Mouse (Mus musculus) midbrain, postnatal 0 days (tissue): ENCODE results near the gene Angpt4. TPM values are rescaled to one million over a fixed set of nuclear protein-coding genes. Genes with fewer than 3 reads are reported as not detected.

Experiments used
- ATAC-seq: fragments of 200-750 bp; cut with Nextera tagmentation; 2 replicates; pipeline ENCODE4 v1.8.0; 2017; ENCODE audit warnings: moderate number of reproducible peaks, mild to moderate bottlenecking, moderate TSS enrichment, moderate library complexity; ENCODE audit not compliant: low FRiP score
- DNase-seq: peaks from one replicate; pipeline ENCODE4 v3.0.0-alpha.2; 2015; ENCODE audit warnings: low spot score
- H3K27ac ChIP-seq: fragments of 300-500 bp; sonication (generic); 2 replicates; pipeline ENCODE4 v1.5.1; 2014; ENCODE audit warnings: low read depth, mild to moderate bottlenecking, low read length, mixed read lengths
- H3K27me3 ChIP-seq: fragments of 300-500 bp; sonication (generic); 2 replicates; pipeline ENCODE4 v1.6.1; 2014; ENCODE audit warnings: low read length, control low read depth, mixed read lengths; ENCODE audit not compliant: insufficient read depth
- H3K36me3 ChIP-seq: fragments of 300-500 bp; sonication (generic); 2 replicates; pipeline ENCODE4 v1.6.1; 2014; ENCODE audit warnings: low read length, control low read depth, mixed read lengths; ENCODE audit not compliant: insufficient read depth
- H3K4me1 ChIP-seq: fragments of 300-500 bp; sonication (generic); 2 replicates; pipeline ENCODE4 v1.6.1; 2014; ENCODE audit warnings: mild to moderate bottlenecking, control low read depth, antibody characterized with exemption, low read length, mixed read lengths; ENCODE audit not compliant: insufficient read depth
- H3K4me2 ChIP-seq: fragments of 300-500 bp; sonication (generic); 2 replicates; pipeline ENCODE4 v1.6.1; 2014; ENCODE audit warnings: low read depth, mild to moderate bottlenecking, low read length, mixed read lengths; ENCODE audit not compliant: poor library complexity, severe bottlenecking
- H3K4me3 ChIP-seq: fragments of 300-500 bp; sonication (generic); 2 replicates; pipeline ENCODE4 v1.5.1; 2014; ENCODE audit warnings: low read depth, mild to moderate bottlenecking, low read length, moderate library complexity
- H3K9ac ChIP-seq: fragments of 300-500 bp; sonication (generic); replicated peaks from 2 replicates; pipeline ENCODE4 v1.6.1; 2014; ENCODE audit warnings: mild to moderate bottlenecking, low read length, moderate library complexity, mixed read lengths; ENCODE audit not compliant: poor library complexity, severe bottlenecking
- H3K9me3 ChIP-seq: fragments of 300-500 bp; sonication (generic); 2 replicates; pipeline ENCODE4 v1.6.1; 2016; ENCODE audit warnings: low read length, control low read depth
- CTCF ChIP-seq: IDR thresholded peaks from 2 replicates; pipeline ENCODE4 v1.5.1; 2016; ENCODE audit warnings: antibody characterized with exemption, mild to moderate bottlenecking
- WGBS: fragments of 180-500 bp; shearing (Covaris S2); extraction: QIAGEN DNeasy Blood & Tissue Kit; methylation state at CpG from one replicate; pipeline ENCODE4 v1.1.7; 2014; 5-methylcytosine and 5-hydroxymethylcytosine counted together
- polyA plus RNA-seq: library from polyadenylated mRNA; unstranded; fragments of >200 nt; fragmentation: Nextera tagmentation; extraction: Ambion mirVana; gene quantifications from 2 replicates; pipeline ENCODE4 v1.2.1, GENCODE M21; 2015
- total RNA-seq: library from RNA; depleted of rRNA; stranded (reverse); fragments of >200 nt; gene quantifications from 2 replicates; pipeline ENCODE4 v1.2.3, GENCODE M21; 2014

Angpt4 gene
- total and polyA plus RNA-seq, 2 experiments from 2014 or later, result 0.25 to 0.38 TPM

DNA sequence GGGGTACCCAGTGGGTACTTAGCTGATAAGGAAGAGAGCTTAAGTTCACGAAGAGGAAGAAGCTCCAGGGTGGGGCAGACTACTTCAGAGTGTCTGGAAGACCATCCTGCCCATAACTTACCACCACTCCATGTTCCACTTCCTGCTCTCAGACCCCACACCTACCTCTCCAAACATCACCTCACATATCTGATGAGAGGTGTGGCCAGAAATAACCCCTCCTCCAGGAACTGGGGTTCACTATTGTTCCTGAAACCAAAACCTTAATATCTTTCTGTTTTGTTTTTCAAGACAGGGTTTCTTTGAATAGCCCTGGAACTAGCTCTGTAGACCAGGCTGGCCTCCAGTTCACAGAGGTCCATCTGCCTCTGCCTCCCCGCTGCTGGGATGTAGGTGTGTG is 56.8 kb downstream of the Angpt4 start:
- ATAC-seq (no peak), DNase-seq (no peak)
- H3K27me3 ChIP-seq, result no peaks in the 10 kb centered on the region
- peaks cover 28% of the 10 kb centered on the region; the same call in 1 of the 2 replicates for H3K4me1 ChIP-seq
- H3K9ac ChIP-seq, result no peak overlapping the region; the same call in 1 of the 2 replicates
- H3K9me3 ChIP-seq, result no peaks in the 10 kb centered on the region
- no peak overlapping the region for H3K27ac ChIP-seq
- no peak overlapping the region for H3K4me3 ChIP-seq
- no peaks in the 10 kb centered on the region for H3K36me3 ChIP-seq
- TF ChIP-seq CTCF, result no peak
- H3K4me2 ChIP-seq, result peak overlapping the region; percentile 38; the same call in 1 of the 2 replicates
- WGBS, result 69% methylated on average over 2 of the region's 2 CpGs

DNA sequence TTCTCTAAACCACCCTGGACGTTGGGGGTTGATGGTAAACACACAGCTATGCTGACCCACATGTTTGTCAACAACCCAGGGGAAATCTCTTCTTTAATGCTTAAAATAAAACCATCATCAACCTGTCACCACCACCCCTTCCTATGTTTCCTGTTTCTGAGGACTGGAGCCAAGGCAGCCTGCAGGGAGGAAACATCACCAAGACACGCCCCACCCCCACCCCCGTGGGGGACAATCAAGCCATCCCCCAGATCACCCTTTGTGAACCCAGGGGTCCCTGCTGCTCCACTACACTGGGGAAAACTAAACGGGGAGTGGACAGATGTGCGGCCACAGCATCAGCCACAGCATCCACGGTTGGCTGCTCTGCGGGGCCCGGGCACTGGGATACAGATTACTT is 57.4 kb downstream of the Angpt4 start:
- Histone ChIP-seq H3K4me1 (peaks cover 25% of the 10 kb centered on the region; the same call in 1 of the 2 replicates), H3K9me3 (no peaks in the 10 kb centered on the region), H3K4me3 (no peak overlapping the region), H3K27me3 (no peaks in the 10 kb centered on the region), H3K27ac (no peak overlapping the region), H3K36me3 (no peaks in the 10 kb centered on the region), H3K4me2 (no peak overlapping the region), H3K9ac (no peak overlapping the region)
- TF ChIP-seq CTCF, result no peak
- DNase-seq (no peak), ATAC-seq (no peak)
- 68% methylated on average over 8 of the region's 8 CpGs for WGBS

DNA sequence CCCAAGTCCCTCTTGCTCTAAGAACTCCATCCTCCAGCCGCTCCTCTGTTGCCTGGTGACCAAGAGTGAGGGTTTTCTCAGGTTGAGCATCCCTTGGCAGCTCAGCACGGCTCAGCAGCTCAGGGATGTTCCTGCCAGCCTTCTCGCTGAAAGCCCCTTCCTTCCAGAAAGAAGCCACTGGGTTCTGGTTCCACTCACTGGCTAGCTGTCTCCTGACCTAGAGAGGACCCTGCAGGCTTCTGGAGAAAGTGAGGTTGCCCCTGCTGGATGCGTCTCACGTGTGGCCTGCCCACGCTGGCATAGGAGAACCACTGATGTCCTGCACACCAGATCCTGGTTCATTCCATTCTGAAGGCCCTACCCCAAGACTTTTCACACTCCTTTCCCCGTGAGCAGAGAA is 58.0 kb downstream of the Angpt4 start:
- Histone ChIP-seq H3K9ac (no peak overlapping the region), H3K27me3 (no peaks in the 10 kb centered on the region), H3K4me1 (peaks cover 25% of the 10 kb centered on the region; the same call in 1 of the 2 replicates), H3K36me3 (no peaks in the 10 kb centered on the region), H3K9me3 (no peaks in the 10 kb centered on the region), H3K4me2 (no peak overlapping the region; the same call in 1 of the 2 replicates), H3K4me3 (no peak overlapping the region), H3K27ac (no peak overlapping the region)
- ATAC-seq (no peak), DNase-seq (no peak)
- WGBS, result 73% methylated on average over 7 of the region's 7 CpGs
- TF ChIP-seq CTCF, result no peak

DNA sequence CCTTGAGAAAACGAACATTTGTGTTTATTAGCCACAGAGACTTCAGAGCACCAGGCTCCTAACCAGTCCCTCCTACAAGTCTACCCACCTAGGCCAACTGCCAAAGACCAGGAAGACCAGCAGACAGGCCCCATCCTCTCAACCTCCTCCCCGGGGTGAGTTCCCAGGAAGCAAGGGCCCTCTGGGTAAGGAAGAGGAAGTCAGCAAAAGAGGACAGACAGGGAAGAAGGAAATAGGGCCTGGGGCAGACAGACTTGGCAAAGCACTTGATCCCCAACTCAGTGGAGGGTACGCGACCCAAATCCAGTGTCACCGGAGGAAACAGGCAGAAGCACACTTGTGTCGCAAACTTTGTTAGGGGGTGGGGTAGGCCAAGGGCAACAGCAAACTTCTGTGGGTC is 58.4 kb downstream of the Angpt4 start:
- Histone ChIP-seq H3K9me3 (no peaks in the 10 kb centered on the region), H3K36me3 (no peaks in the 10 kb centered on the region), H3K9ac (no peak overlapping the region), H3K4me2 (peak overlapping the region; percentile 72), H3K27me3 (no peaks in the 10 kb centered on the region), H3K4me3 (no peak overlapping the region), H3K4me1 (peaks cover 25% of the 10 kb centered on the region; the same call in 1 of the 2 replicates), H3K27ac (no peak overlapping the region; the same call in 1 of the 2 replicates)
- DNase-seq (no peak), ATAC-seq (no peak)
- WGBS, result 89% methylated on average over 6 of the region's 6 CpGs
- no peak for TF ChIP-seq CTCF

DNA sequence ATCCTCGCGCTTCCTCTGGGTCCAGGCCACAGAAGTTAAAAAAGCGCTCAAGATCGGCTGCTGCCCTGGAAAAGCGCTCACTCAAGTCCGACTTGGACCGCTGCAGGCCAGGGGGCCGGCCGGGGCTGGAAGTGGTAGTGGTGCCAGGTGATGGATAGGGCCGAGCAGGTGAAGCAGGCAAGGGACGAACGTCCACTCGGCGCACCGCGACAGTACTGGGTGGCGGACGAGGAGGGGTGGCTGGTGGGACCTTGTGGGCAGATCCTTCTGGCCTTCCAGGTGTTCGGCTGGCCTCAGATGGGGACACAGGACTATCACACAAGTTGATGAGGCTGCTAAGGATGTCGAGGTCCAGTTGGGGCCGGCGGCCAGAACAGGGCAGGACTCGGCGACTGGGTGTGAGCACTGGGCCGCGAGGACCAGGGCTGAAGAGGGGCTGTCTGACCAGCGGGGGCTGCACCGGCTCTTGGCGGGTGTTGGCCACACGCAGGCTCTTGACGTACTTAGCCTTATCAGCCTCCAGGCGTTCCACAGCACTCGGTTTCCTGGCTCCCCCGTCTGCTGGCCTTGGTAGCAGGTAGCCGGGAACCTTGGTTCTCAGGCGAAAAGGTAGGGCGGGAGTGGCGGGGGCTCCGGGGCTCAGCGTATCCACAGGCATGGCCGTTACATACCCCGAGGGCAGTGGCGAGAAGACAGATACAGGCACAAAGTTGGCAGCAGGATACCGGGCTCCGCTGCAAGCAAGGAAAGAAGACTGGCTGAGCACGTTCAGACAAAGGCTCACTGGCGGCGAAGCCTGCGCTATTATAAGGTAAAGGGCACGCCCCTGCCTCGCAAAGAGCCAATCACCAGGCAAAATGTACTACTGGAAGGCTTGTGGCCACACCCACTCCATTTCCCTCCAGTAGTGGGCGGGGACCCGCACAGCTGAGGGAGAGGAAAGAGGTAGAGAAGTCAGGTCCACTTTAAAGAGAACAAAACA is 59.5 kb downstream of the Angpt4 start:
- H3K36me3 ChIP-seq, result no peaks in the 10 kb centered on the region
- peaks cover 25% of the 10 kb centered on the region; the same call in 1 of the 2 replicates for H3K4me1 ChIP-seq
- peak overlapping the region; percentile 65 for H3K9ac ChIP-seq
- peak; percentile 88 for ATAC-seq
- H3K4me2 ChIP-seq, result peak overlapping the region; percentile 72
- TF ChIP-seq CTCF, result peak; percentile 34
- H3K4me3 ChIP-seq, result peak overlapping the region; percentile 38
- no peaks in the 10 kb centered on the region for H3K9me3 ChIP-seq
- peak; percentile 95 for DNase-seq
- 43% methylated on average over 53 of the region's 53 CpGs for WGBS
- H3K27me3 ChIP-seq, result no peaks in the 10 kb centered on the region
- peak overlapping the region; percentile 73 for H3K27ac ChIP-seq

DNA sequence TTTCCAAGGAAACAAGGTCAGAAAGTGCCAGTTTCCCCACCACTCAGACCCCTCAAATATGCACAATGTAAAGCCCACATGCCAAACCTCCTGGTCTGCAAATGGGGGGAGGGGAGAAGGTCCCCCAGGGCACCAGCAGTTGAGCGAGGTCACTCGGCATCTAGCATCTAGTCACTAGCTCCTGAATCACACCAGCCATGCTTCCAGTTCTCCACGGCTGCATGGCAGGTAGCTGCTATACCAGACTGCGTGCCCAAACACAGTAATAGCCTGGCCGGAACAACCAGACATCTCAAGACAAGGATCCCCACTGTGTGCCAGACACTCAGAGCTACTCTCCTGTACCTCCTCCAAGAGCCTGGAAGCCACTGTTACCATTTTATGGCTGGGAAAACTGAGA is 60.7 kb downstream of the Angpt4 start:
- Histone ChIP-seq H3K27ac (no peak overlapping the region), H3K36me3 (no peaks in the 10 kb centered on the region), H3K4me3 (no peak overlapping the region), H3K9ac (no peak overlapping the region), H3K4me1 (peaks cover 25% of the 10 kb centered on the region; the same call in 1 of the 2 replicates), H3K9me3 (no peaks in the 10 kb centered on the region), H3K4me2 (0 out of 2 replicates have a peak overlapping the region, but pooled peaks have one; percentile 72), H3K27me3 (no peaks in the 10 kb centered on the region)
- DNase-seq (no peak), ATAC-seq (no peak)
- 85% methylated on average over 5 of the region's 5 CpGs for WGBS
- no peak for TF ChIP-seq CTCF
